Mouse (Mus musculus) layer of hippocampus, postnatal 36 days (tissue): ENCODE data around the gene B4galt3. TPM values are rescaled to one million over a fixed set of nuclear protein-coding genes. Genes with fewer than 3 reads are reported as not detected.

Experiments
- DNase-seq, 2 experiments: peaks; one replicate each; pipeline ENCODE4 v3.0.0; 2022
- total RNA-seq, 2 experiments: library from RNA; stranded (reverse); gene quantifications; 2 replicates each; pipeline ENCODE4 v1.2.3; 2021

Gene B4galt3
- 10 to 100 TPM; 68.5 to 76.8 TPM for total RNA-seq

GRCm38 (mm10) chr1:171269848-171270572 lies at the start of gene B4galt3:
TSS of gene B4galt3 (plus strand) at chr1:171270328.
- peak; percentile 95 to 96 for DNase-seq

GRCm38 (mm10) chr1:171220871-171221270 lies 49.3 kb upstream of the B4galt3 start:
- DNase-seq, result peak; percentile 83 to 84

- no peak for DNase-seq
Measured at GRCm38 (mm10) chr1:171221281-171222193, 48.6 kb upstream of the B4galt3 start.

- peak; percentile 92 to 94 for DNase-seq
Measured at GRCm38 (mm10) chr1:171222238-171223155, 47.6 kb upstream of the B4galt3 start, which contains the start of gene Tomm40l. TSS of gene Tomm40l (minus strand) at chr1:171222514.

GRCm38 (mm10) chr1:171223168-171223567 lies 47.0 kb upstream of the B4galt3 start:
- DNase-seq, result no peak

- DNase-seq, result no peak
Measured at GRCm38 (mm10) chr1:171223796-171224195, 46.3 kb upstream of the B4galt3 start.

DNA sequence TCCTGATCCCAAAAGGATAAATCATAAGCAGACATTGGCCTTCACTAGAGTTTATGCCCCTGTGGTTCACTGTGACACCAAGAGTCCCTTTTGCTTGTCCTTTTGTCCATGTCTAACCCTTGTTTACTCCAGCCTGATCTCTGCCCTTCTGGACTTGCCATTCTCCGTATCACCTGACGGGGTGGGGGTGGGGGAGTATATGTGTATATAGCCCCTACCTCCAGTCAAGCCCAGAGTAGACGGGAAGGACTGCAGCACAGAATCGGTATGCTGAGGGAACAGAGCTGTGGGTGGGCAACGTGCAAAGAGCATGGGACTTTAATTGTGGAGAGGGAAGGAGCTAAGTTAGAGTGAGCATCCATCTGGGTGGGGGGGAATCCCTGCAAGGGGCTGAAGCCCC lies 45.3 kb upstream of the B4galt3 start, which contains the start of gene Apoa2:
Gene Apoa2 (plus strand): TSS at position 198 of the 400 bp plus-strand sequence.
- DNase-seq, result no peak

DNA sequence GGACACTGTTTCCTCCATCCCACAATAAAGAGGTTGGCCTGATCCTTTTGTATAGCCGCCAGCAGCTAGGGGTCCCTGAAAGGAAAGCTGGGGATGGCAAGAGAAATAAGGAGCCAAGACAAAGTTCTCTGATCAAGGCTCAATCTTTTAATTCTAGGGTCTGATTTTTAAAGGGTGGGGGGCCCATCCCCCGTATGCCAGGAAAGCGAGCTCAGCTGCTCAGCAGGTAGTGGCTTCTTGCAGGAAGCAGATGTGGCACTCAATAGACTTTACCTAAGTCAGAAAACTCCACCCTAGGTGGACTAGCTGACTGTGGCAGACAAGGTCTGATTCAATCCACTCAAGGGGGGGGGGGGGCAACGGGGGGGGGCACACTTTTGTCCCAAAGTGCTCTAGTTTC lies 43.3 kb upstream of the B4galt3 start:
- no peak for DNase-seq

- no peak for DNase-seq
Measured at GRCm38 (mm10) chr1:171227879-171228278, 42.2 kb upstream of the B4galt3 start.

DNA sequence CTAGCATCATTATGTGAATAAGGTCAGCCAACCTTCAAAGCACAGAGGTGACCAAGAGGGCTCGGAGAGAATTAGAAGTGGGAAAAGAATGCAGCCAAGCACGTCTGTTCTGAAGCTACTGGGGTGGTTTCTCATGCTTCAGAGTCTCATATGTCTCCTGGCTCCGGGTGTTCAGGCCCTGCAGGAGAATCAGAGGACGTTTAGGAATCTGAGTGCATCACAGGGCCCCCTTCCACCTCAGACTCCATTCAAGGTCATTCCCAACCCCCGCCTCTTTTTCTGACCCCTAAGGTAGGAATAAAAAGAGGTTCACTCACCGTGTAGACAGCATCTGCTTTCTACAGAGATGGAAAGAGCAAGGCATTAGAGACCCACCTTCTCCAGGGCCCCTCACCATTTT lies 40.4 kb upstream of the B4galt3 start:
- no peak for DNase-seq

DNA sequence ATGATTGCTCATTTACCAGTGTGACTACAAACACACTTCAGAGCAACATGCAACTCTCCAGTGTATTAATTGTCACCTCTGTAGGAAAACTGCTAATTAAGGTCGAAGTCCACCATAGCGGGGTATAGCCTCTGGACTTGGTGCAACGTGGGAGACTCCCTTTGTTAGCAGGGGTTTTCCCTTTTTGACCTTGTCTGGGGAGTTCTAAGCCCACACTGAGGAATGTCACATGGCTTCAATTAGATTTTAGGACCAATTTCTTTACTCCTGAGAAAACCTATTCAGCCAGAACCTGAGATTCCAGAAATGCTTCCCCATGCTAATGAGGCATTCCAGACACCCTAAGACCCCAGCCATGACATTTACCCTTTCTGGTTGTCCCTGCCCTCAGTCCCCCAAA lies 39.9 kb upstream of the B4galt3 start:
- no peak for DNase-seq

DNA sequence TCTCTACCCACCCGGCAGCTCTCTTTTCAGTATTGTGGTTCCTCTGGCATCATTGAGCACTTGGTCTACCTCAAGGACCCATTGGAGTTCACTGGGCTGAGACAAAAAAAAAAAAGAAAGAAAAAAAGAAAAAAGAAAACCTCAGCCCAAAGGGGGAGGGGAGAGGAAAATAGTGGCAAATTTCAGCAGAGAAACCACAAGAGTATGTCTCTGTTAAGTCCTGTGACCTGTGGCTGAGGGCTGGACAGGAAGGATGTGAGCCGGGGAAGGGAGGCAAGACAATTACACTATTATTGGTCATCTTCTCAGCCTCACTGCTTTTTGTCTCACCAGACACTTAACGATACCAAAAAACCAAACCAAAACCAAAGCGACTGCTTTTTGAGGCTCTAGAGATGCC lies 38.3 kb upstream of the B4galt3 start:
- no peak for DNase-seq

GRCm38 (mm10) chr1:171232348-171232747 lies 37.8 kb upstream of the B4galt3 start:
- no peak for DNase-seq

DNA sequence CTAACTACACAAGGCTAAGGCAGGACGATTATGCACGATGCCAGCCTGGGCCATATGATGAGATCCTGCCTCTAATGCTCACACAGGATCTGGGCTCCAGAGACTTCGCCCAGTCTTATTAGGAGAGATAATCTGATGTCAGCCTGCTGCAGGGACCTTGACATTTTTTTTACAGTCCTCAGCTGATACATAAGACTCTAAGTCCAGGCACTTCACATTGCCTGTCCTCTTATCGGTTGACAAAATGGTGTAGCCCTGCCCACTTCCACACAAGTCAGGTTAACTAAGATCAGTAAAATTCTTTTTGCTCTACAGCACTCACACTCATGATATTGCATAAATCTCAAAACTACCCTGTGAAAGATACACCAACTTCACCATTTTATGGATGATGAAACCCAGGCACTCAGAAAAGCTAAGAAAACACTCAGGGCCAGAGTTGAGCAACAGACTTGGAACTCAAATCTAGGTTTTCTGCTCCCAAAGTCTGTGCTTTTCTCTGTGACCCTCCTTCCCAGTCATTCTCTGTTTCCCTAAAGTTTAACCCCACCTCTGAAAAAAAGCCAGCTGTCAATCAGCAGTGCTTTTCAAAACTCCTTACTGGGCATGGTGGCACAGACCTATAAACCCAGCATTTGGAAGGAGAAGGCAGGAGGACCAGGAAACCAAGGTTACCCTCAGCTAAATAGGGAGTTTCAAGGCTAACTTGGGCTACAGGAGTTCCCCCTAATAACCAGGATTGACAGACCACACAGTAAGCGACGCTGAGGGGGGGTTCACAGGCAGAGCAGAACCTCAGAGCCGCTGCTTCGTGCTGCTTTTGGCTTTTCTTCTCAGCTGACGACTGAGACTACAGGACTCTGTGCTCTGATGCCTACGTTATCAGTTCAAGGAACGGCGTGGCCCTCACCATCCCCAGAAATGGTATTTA lies 37.1 kb upstream of the B4galt3 start:
- no peak for DNase-seq

DNA sequence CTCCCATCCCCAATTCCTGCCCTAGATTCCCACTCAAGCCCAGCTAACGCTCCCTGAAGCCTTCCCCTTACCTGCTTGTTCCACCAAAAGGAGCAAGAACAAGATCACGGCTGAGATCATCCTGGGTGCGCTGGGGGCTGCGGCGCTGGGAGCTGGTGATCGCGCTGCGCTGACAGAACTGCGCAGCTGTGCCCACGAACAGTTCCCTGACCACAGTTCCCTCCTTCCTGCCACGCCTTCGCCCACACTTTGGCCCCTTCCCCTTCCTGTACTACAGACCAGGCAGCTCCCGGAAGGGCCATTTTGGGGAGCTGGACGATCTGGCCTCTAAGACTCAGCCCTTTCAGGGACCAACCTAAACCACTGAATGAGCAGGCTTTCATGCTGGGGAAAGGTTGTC lies 36.0 kb upstream of the B4galt3 start, which contains the start of gene Fcer1g:
Gene Fcer1g (minus strand): TSS at position 240 of the 400 bp plus-strand sequence.
- no peak for DNase-seq

GRCm38 (mm10) chr1:171234538-171234937 lies 35.6 kb upstream of the B4galt3 start:
- no peak for DNase-seq

DNA sequence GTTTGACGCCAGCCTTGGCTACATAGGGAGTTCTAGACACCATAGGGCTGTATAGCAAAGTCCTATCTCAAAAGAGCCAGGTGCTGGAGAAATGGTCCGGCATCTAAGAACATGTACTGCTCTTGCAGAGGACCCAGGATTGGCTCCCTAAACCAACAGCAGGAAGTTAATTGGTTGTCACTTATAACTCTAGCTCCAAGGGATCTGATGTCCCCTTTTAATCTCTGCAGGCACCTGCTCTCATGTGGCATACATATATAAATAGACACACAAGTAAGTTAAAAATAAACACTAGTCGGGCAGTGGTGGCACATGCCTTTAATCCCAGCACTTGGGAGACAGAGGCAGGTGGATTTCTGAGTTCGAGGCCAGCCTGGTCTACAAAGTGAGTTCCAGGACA lies 34.3 kb upstream of the B4galt3 start:
- DNase-seq, result no peak

GRCm38 (mm10) chr1:171237438-171237837 lies 32.7 kb upstream of the B4galt3 start:
- DNase-seq, result no peak

GRCm38 (mm10) chr1:171238463-171238862 lies 31.7 kb upstream of the B4galt3 start:
- DNase-seq, result no peak

- DNase-seq, result no peak
Measured at GRCm38 (mm10) chr1:171239992-171240744, 30.0 kb upstream of the B4galt3 start.
